20 mouse cellular contexts compared by ENCODE assay signal in genomic region chr6:127363871-127364590, GRCm38 (mm10).
A peak's percentile ranks its signal among the peaks of the same experiment; 100 is the strongest.
DNase-seq lines count a peak whose midpoint lies in the region; ATAC-seq and TF ChIP-seq lines count a peak whose summit lies in the region.
"Had no signal": no experiment of that assay in that cellular context is flagged by ENCODE, and none has a peak within 500 bp of the region (broad histone marks: within the 10 kb centered on the region; RNA-seq: fewer than 3 reads in every experiment).

No protein-coding gene starts in this region.

- no peak for ATAC-seq in hindbrain, postnatal 0 days
- ATAC-seq in midbrain, embryonic 16.5 days: peak; percentile 7; the same call in 1 of the 2 replicates

- H3K27me3 ChIP-seq in hindbrain, postnatal 0 days (ENCODE audit: insufficient read depth, low read length): 0 out of 2 replicates have a peak, but pooled peaks cover 3% of the 10 kb centered on the region
- H3K27me3 ChIP-seq in midbrain, embryonic 16.5 days (ENCODE audit: control insufficient read depth, insufficient read depth, low read depth, low read length): no peaks in the 10 kb centered on the region
- H3K27me3 ChIP-seq: heart, embryonic 12.5 days; neural tube, embryonic 12.5 days had no signal

- 23% methylated on average over 7 of the region's 7 CpGs for WGBS in hindbrain, postnatal 0 days
- WGBS in midbrain, embryonic 16.5 days: 16% methylated on average over 7 of the region's 7 CpGs

- H3K27ac ChIP-seq in hindbrain, postnatal 0 days: 0 out of 2 replicates have a peak overlapping the region, but pooled peaks have one; percentile 11
- H3K27ac ChIP-seq in midbrain, embryonic 16.5 days (ENCODE audit: low read length): no peak overlapping the region
- H3K27ac ChIP-seq in gastrocnemius, adult 2 months: no peak overlapping the region
- H3K27ac ChIP-seq: kidney, embryonic 15.5 days; liver, embryonic 13.5 days; neural tube, embryonic 12.5 days had no signal

- H3K4me2 ChIP-seq in hindbrain, postnatal 0 days (ENCODE audit: low read depth, low read length): no peak overlapping the region
- H3K4me2 ChIP-seq in midbrain, embryonic 16.5 days (ENCODE audit: low read length): no peak overlapping the region
- H3K4me2 ChIP-seq: heart, embryonic 12.5 days; kidney, embryonic 15.5 days; liver, embryonic 13.5 days; neural tube, embryonic 12.5 days had no signal

- H3K9me3 ChIP-seq in hindbrain, postnatal 0 days (ENCODE audit: low read length): no peaks in the 10 kb centered on the region
- no peaks in the 10 kb centered on the region for H3K9me3 ChIP-seq in midbrain, embryonic 16.5 days (replicated peaks; ENCODE audit: control insufficient read depth, low read length, poor library complexity, severe bottlenecking)
- H3K9me3 ChIP-seq: heart, embryonic 12.5 days; kidney, embryonic 15.5 days; liver, embryonic 13.5 days; neural tube, embryonic 12.5 days had no signal

- H3K36me3 ChIP-seq in hindbrain, postnatal 0 days (ENCODE audit: insufficient read depth, low read length): no peaks in the 10 kb centered on the region
- no peaks in the 10 kb centered on the region for H3K36me3 ChIP-seq in midbrain, embryonic 16.5 days (ENCODE audit: control insufficient read depth, insufficient read depth, low read length)
- H3K36me3 ChIP-seq: heart, embryonic 12.5 days; kidney, embryonic 15.5 days; liver, embryonic 13.5 days; neural tube, embryonic 12.5 days had no signal

- H3K4me1 ChIP-seq in hindbrain, postnatal 0 days (ENCODE audit: insufficient read depth, low read length): 0 out of 2 replicates have a peak, but pooled peaks cover 5% of the 10 kb centered on the region
- H3K4me1 ChIP-seq in midbrain, embryonic 16.5 days (ENCODE audit: control insufficient read depth, insufficient read depth, low read length): peaks cover 5% of the 10 kb centered on the region; the same call in 1 of the 2 replicates

- H3K4me3 ChIP-seq in hindbrain, postnatal 0 days (ENCODE audit: low read length): no peak overlapping the region
- no peak overlapping the region for H3K4me3 ChIP-seq in midbrain, embryonic 16.5 days (ENCODE audit: low read depth, low read length)
- no peak overlapping the region for H3K4me3 ChIP-seq in gastrocnemius, adult 2 months
- H3K4me3 ChIP-seq: heart, embryonic 12.5 days; kidney, embryonic 15.5 days; liver, embryonic 13.5 days; megakaryocyte, embryonic 14.5 days; neural tube, embryonic 12.5 days had no signal

- no peak overlapping the region for H3K9ac ChIP-seq in hindbrain, postnatal 0 days (replicated peaks; ENCODE audit: low read length)
- H3K9ac ChIP-seq in midbrain, embryonic 16.5 days (ENCODE audit: low read depth, low read length): no peak overlapping the region
- H3K9ac ChIP-seq: kidney, embryonic 15.5 days; liver, embryonic 13.5 days; neural tube, embryonic 12.5 days had no signal

- TF ChIP-seq CTCF in hindbrain, postnatal 0 days (IDR thresholded peaks at IDR 0.05; ENCODE audit: low read depth): no peak
- no peak for TF ChIP-seq CTCF in gastrocnemius, adult 2 months (IDR thresholded peaks at IDR 0.05)

- peak; percentile 68 for DNase-seq in heart, adult 11 months
- DNase-seq in heart, postnatal 25 days (ENCODE audit: low spot score): no peak
- peak; percentile 18 for DNase-seq in retina, postnatal 1 day
- no peak for DNase-seq in retina, embryonic 14.5 days (ENCODE audit: low spot score)
- peak; percentile 4 for DNase-seq in hindbrain, postnatal 0 days (ENCODE audit: low spot score)
- no peak for DNase-seq in gastrocnemius, adult 2 months
- DNase-seq in spleen, postnatal 4 days (ENCODE audit: low spot score in 2 of 2): no peak
- DNase-seq: cerebellum, adult 18-20 months; cerebellum, postnatal 36 days; heart, postnatal 14 days; kidney, adult 11 months; liver, embryonic 13.5 days; lung, adult 2 months; lung, postnatal 36 days; thymus, postnatal 25 days had no signal

- intact Hi-C loops in heart, postnatal 25 days (cut with DNase I): no loop called here
- intact Hi-C loops in gastrocnemius, adult 2 months (cut with DNase I): no loop called here

Comparison
In these comparisons a context has a peak if more than half of its experiments do, and no peak if none do; other contexts are left out.
1. DNase-seq: peak in heart, adult 11 months (single experiment), retina, postnatal 1 day (single experiment) and hindbrain, postnatal 0 days (single experiment); none in heart, postnatal 25 days (single experiment), retina, embryonic 14.5 days (single experiment), gastrocnemius, adult 2 months (single experiment) and spleen, postnatal 4 days (0 of 2).